Mouse (Mus musculus) embryo, embryonic 11 days (tissue): ENCODE data around the gene Stambp.

Source experiments
- DNase-seq: peaks from one replicate; pipeline ENCODE4 v3.0.0-alpha.2; 2015

Gene Stambp

DNA sequence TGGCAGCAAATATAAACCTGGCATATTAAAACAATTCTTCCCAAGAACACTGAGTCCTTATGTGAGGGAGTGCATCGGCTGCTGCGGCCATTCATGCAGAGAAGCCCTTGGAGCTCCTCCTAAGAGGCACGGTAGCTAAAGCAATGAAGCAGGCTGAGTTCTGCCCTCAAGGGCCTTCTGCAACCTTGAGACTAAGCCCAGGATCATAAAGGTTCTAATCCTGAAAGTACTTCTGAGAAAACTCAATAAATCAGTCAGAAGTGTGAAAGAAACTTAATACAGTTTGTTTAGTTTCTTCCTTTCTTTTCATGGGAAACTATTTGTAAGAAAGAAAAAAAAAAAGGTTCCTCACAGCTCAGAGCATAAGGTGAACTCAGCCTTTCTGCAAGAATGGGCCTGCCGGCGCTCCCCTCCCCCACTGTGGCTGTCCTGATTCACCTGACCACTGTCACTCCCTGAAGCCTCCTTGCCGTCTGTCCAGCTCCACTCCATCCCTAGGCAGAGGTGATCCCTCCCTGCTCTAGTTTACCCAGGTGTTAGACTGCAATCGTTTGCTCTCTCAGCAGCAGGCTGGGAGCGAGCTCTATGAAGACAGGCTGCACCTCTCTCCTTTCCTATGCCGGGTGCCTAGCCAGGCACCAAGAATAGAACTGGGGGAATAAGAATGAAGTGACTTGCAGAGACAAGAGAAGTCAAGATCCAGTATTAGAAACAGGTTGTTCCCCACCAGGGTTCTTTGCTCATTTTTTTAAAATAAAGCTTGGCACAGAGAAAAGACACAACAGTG lies 70.8 kb downstream of the Stambp start:
- DNase-seq, result no peak

DNA sequence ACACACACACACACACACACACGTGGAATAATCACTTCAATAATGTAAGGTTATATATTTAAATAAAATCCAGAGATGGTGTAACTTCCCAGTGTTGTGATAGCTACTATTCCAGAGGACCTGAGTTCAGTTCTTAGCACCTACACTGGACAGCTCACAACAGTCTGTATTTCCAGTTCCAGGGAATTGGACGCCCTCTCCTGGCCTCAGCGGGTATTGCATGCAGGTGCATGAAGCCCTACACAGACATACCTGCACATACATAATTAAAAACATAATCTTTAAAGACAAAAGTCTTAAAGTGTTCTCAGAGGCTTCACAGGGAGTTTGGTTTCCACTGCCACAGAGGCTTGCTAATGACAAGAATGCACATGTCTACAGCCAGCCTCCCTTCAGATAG lies 72.1 kb downstream of the Stambp start:
- no peak for DNase-seq

DNA sequence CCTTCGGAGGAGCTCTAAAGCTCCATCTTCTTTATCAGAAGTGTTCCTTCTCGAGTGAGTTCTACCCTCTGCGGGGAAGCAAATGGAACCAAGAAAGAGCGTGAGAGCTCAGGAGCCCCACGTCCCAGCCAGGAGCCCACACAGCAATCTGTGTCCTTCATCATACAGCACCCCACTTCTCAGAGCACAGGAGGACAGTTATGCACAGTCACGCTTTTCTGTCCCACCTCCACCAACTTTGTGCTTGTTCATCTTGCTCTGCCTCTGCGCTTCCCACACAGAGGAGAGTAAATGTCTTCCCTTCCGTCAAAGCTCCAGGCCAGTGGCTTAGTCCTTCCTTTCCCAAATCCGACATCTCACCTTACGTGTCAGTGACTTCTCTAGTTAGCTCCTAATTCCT lies 73.5 kb downstream of the Stambp start:
- no peak for DNase-seq

DNA sequence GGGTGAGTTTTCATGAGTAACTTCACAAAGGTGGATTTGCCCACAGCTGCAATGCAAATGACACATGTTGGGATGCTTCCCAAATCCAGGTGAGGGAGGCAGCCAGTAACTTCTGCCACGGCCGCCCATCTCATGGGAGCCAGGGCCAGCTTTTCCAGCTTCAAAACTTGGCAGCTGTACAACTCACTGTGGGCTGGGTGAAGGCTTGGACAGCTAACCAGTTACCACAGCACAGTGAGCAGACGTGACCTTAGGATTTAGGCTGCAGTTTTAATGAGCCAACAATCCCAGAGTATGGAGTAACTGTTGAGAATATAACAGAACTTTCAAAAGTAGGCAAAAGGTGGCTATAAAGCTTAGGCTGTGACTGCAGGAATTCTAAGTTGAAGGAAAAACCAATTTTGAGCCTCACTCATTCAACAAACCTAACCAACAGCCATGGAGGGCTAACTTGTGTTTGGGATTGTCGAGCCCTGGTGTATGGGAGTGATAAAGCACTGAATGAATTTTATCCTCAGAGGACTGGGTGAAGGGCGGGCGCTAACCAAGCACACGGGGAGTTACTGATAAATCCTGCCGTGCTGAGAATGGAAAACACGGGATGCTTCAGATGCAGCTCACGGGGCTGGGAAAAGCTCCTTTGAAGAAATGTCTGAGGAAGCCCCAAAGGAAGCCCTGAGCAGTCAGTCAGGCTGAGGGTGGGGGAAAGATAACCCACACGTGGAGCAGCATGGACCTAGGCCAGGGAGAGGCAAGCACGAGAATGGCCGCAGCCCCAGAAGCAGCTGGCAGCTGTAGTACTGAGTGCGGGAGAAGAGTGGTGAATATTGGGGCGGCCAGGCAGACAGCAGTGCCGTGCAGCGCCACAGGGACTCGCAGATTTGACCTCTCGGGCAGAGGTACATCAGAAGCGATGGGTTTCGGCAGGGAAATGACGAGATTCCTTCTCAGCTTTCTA lies 75.5 kb downstream of the Stambp start:
- no peak for DNase-seq

DNA sequence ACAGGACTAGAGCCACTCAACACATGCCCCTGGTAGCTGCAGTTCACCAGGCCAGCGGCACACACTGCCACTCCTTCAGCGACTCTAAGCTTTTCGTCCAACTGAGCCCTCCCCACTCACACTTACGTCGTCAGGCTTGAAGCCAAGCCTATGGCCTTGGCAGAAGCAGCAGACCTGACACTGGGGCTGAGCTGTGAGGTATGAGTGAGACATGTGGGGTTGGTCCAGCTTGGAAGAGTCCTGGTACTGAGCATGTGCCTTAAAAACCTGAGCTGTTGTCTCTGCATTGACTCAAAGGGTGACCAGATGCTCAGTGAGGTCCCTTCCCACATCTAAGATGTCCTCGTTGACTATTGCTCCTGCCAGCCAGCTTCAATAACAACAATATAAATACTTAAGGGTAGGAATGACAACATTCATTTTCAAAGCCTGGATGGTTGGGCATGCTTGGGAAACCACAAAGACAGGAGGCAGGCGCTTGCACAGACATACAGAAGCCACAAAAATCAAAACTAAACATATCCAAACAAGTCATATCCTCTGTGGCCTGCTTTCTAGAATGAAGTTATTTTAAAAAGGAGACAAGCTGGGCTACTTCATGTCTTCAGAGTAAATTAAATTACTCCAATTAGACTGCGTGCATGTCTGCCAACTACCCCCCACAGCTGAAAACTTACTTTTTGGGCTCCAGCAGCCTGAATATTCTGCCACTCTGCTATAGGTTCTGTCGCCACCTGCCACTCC lies 76.3 kb downstream of the Stambp start:
- DNase-seq, result no peak
